Mouse (Mus musculus) liver, adult 2 months (tissue): ENCODE data around the gene Gm17334. TPM values are rescaled to one million over a fixed set of nuclear protein-coding genes. Genes with fewer than 3 reads are reported as not detected.

Source experiments
- DNase-seq: peaks from one replicate; pipeline ENCODE4 v3.0.0-alpha.2; 2011; ENCODE audit warnings: low read depth, low spot score; ENCODE audit errors: extremely low read depth
- H3K27ac ChIP-seq: fragments of 200-500 bp; replicated peaks from 2 replicates; pipeline ENCODE4 v1.5.1; 2012; ENCODE audit warnings: low read depth, mild to moderate bottlenecking, control low read depth, inconsistent platforms, low read length; ENCODE audit not compliant: insufficient read depth
- H3K27me3 ChIP-seq: fragments of 200-500 bp; 2 replicates; pipeline ENCODE4 v1.6.1; 2012; ENCODE audit warnings: mild to moderate bottlenecking, moderate library complexity, low read length, inconsistent platforms; ENCODE audit not compliant: control insufficient read depth, insufficient read depth
- H3K36me3 ChIP-seq: fragments of 200-500 bp; 2 replicates; pipeline ENCODE4 v1.6.1; 2012; ENCODE audit warnings: low read length, inconsistent platforms; ENCODE audit not compliant: control insufficient read depth, insufficient read depth
- H3K4me1 ChIP-seq: fragments of 200-500 bp; 2 replicates; pipeline ENCODE4 v1.6.1; 2011; ENCODE audit warnings: low read length; ENCODE audit not compliant: control insufficient read depth, insufficient read depth
- H3K4me3 ChIP-seq: fragments of 200-500 bp; 2 replicates; pipeline ENCODE4 v1.5.1; 2011; ENCODE audit warnings: low read depth, mild to moderate bottlenecking, control low read depth, low read length, moderate library complexity; ENCODE audit not compliant: insufficient read depth
- H3K79me2 ChIP-seq: fragments of 200-500 bp; 2 replicates; pipeline ENCODE4 v1.6.1; 2012; ENCODE audit warnings: inconsistent platforms, mild to moderate bottlenecking, low read length, moderate library complexity; ENCODE audit not compliant: control insufficient read depth, insufficient read depth
- H3K9ac ChIP-seq: fragments of 200-500 bp; 2 replicates; pipeline ENCODE4 v1.6.1; 2012; ENCODE audit warnings: low read depth, mild to moderate bottlenecking, control low read depth, inconsistent platforms, low read length
- CTCF ChIP-seq: fragments of 200-500 bp; IDR thresholded peaks from 2 replicates; pipeline ENCODE4 v1.5.1; 2011; ENCODE audit warnings: low read depth, low read length, control low read depth
- POLR2A ChIP-seq: fragments of 200-500 bp; IDR thresholded peaks from 2 replicates; pipeline ENCODE4 v1.6.1; 2011; ENCODE audit warnings: low read length, control low read depth; ENCODE audit not compliant: insufficient read depth; ENCODE audit errors: extremely low read depth
- WGBS: fragments of 180-500 bp; shearing (Covaris S2); methylation state at CpG from one replicate; pipeline ENCODE4 v1.1.7; 2018; 5-methylcytosine and 5-hydroxymethylcytosine counted together
- polyA plus RNA-seq: library from polyadenylated mRNA; depleted of rRNA; stranded (reverse); fragments of >200 nt; gene quantifications from 2 replicates; pipeline ENCODE4 v1.2.3, GENCODE M21; 2012
- total RNA-seq: library from RNA; depleted of rRNA; stranded (reverse); fragments of >200 nt; gene quantifications from 2 replicates; pipeline ENCODE4 v1.2.3, GENCODE M21; 2014

Gene Gm17334
- total and polyA plus RNA-seq, 2 experiments: 0.16 TPM; not detected in 1

DNA sequence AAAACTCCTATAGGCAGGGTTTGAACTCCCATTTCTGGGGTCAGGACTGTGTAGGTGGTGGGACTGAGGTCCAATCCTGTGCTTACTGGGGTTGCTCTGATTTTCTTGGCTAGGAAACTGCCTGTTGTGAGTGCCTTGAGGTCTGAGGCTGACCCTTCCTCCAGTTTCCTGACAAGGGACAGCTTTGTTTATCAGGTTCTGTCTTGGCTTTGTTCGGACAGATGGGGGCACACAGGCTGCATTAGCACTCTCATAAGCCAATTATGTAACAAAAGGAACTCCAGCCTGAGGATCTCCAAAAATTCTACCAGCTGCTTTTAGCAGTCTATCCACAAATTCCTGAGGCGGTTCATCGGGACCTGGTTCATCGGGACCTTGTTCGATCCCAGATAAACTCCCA, 30.6 kb downstream of the Gm17334 start:
- no peak overlapping the region for H3K4me3 ChIP-seq
- no peaks in the 10 kb centered on the region for H3K4me1 ChIP-seq
- TF ChIP-seq CTCF: no peak
- no peak for TF ChIP-seq POLR2A
- WGBS: 57% methylated on average over 5 of the region's 5 CpGs
- no peak for DNase-seq
- H3K79me2 ChIP-seq: no peaks in the 10 kb centered on the region
- H3K27ac ChIP-seq: no peak overlapping the region
- H3K36me3 ChIP-seq: no peaks in the 10 kb centered on the region
- H3K27me3 ChIP-seq: no peaks in the 10 kb centered on the region
- no peak overlapping the region for H3K9ac ChIP-seq

DNA sequence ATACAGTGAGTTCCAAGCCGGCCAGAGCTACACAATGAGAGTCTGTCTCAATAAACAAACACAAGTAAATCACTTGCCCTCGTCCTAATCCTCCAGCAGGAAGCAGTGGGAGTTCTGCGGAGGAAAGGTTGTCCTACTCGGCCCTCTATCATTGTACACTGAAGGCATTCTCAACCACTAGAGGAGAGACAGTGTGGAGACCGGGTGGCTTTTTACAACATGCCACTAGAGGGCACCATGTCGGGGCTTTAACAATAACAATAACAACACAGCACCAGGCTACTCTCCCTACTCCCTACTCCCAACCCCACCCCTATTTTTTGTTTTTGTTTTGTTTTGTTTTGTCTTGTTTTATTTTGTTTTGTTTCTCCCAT, 35.4 kb downstream of the Gm17334 start:
- Histone ChIP-seq H3K4me3 (no peak overlapping the region), H3K9ac (no peak overlapping the region), H3K4me1 (no peaks in the 10 kb centered on the region), H3K27ac (no peak overlapping the region), H3K27me3 (no peaks in the 10 kb centered on the region), H3K36me3 (no peaks in the 10 kb centered on the region), H3K79me2 (no peaks in the 10 kb centered on the region)
- peak; percentile 44 for DNase-seq
- TF ChIP-seq CTCF (peak; percentile 47), POLR2A (no peak)
- WGBS: 38% methylated on average over 6 of the region's 6 CpGs

DNA sequence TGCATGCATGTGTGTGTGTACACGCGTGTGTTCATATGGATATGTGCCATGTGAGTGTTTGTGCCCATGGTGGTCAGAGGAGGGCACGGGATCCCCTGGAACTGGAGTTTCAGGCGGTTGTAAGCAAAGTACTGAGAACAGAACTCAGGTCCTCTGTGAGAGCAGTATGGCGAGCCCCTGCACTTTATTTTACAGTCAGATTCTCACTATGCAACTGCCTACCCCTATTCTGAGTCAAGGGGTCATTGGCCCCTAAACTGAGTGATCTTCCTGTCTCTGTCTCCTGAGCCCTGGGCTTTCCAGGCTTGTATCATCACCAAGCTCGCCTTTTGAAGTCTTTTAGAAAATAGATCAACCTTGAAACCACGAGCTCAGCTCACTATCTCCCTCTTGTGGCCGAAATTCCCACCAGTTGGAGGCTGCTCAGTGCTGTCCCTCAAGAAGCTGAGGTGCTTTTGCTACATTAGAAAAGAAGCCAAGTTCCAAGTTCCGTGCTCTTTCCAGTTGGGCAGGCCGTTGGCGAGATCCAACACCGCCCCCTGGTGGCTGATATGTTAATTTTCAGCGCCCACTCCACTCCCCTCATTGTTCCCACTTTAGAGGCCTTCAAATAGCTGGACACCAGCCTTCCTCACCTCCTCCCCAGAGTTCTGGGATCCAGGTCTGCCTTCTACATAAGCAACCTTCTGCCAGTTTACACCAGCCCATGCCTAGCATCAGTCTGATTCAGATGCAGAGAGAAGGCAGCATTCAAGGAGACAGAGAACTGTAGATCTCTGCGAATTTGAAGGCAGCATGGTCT, 36.0 kb downstream of the Gm17334 start:
- no peak overlapping the region for H3K27ac ChIP-seq
- no peaks in the 10 kb centered on the region for H3K79me2 ChIP-seq
- no peaks in the 10 kb centered on the region for H3K36me3 ChIP-seq
- H3K27me3 ChIP-seq: no peaks in the 10 kb centered on the region
- TF ChIP-seq POLR2A: no peak
- TF ChIP-seq CTCF: peak; percentile 76
- WGBS: 48% methylated on average over 14 of the region's 14 CpGs
- DNase-seq: peak; percentile 81
- H3K9ac ChIP-seq: no peak overlapping the region
- H3K4me1 ChIP-seq: no peaks in the 10 kb centered on the region
- no peak overlapping the region for H3K4me3 ChIP-seq

DNA sequence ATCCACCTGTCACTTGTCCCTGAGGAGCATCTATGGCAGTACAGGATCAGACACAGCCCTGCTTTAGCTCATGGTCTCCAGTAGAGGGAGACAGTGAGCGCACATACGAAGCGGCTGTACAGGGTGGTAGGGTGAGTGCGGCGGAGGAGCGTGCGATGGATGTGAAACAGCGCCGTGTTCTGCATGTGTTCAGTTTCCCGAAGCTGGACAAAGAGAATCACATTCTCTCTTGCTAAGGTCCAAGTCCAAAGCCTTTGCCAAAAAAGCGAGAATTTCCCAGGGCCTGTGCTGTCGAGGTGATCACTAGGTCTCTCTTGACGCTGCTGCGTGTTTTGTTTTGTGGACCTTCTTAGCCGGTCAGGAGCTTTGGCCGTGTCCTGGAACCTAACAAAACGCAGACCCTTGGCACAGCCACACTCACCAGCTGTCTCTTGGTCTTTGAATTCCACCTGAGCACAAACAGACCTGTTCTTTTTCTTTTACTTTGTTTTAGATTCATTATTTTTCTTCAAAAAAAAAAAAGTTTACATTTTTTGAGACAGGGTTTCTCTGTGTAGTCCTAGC, 37.2 kb downstream of the Gm17334 start:
- TF ChIP-seq CTCF (peak; percentile 94), POLR2A (no peak)
- no peak overlapping the region for H3K27ac ChIP-seq
- no peaks in the 10 kb centered on the region for H3K27me3 ChIP-seq
- no peaks in the 10 kb centered on the region for H3K4me1 ChIP-seq
- peak; percentile 64 for DNase-seq
- no peak overlapping the region for H3K4me3 ChIP-seq
- WGBS: 24% methylated on average over 17 of the region's 17 CpGs
- H3K36me3 ChIP-seq: no peaks in the 10 kb centered on the region
- H3K9ac ChIP-seq: peak overlapping the region; percentile 5; the same call in 1 of the 2 replicates
- H3K79me2 ChIP-seq: no peaks in the 10 kb centered on the region

DNA sequence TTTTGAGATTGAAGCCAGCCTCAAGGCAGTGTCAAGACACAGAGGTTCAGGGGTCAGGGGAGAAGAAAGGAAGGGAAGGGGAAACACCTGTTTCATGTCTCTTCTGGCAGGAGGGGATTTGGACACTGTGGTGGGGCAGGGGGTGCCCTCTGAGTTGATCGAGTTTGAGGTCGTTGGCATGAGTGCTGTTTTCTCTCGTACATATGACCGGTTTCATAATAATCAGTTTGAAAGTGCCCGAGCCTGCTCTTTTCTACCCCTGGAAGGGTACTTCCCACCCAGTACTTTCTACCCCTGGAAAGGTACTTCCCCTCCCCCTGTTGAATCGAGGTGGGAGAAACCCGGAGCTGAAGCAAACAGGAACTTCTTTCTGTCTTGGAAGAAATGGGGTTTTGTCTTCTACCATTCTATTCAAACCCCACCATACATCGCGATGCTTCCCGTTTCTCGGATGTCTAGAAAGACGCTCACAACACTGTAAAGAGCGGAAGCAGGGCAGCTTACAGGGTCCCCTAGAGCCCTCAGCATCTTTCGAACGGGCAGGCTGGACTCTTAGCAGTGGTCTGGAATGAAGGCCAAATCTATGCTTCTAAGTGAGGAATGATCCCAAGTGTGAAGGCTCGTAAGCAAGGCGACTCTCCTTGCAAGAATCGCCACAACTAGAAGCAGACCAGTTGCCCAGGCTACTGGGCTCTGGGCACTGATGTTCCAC, 37.9 kb downstream of the Gm17334 start:
- H3K9ac ChIP-seq: no peak overlapping the region
- no peaks in the 10 kb centered on the region for H3K36me3 ChIP-seq
- H3K27me3 ChIP-seq: no peaks in the 10 kb centered on the region
- H3K27ac ChIP-seq: no peak overlapping the region
- DNase-seq: no peak
- no peaks in the 10 kb centered on the region for H3K79me2 ChIP-seq
- H3K4me3 ChIP-seq: no peak overlapping the region
- no peak for TF ChIP-seq CTCF
- no peak for TF ChIP-seq POLR2A
- WGBS: 61% methylated on average over 18 of the region's 18 CpGs
- no peaks in the 10 kb centered on the region for H3K4me1 ChIP-seq
